Mouse (Mus musculus) embryonic facial prominence, embryonic 11.5 days (tissue): ENCODE measurements at regions not wholly inside any gene's neighbourhood (a gene's known extent, or its start where the extent isn't known, plus 50 kb on each side); places are given as distances from the start of the nearest gene placed in this dataset.

Experiments used
- ATAC-seq: fragments of 200-750 bp; cut with Nextera tagmentation; replicated peaks from 2 replicates; pipeline ENCODE4 v1.8.0; 2017; ENCODE audit warnings: low read depth; ENCODE audit not compliant: insufficient number of reproducible peaks, low FRiP score, low TSS enrichment
- DNase-seq: peaks from one replicate; pipeline ENCODE4 v3.0.0-alpha.2; 2015; ENCODE audit warnings: low spot score
- H3K27ac ChIP-seq: fragments of 300-500 bp; sonication (generic); replicated peaks from 2 replicates; pipeline ENCODE4 v1.5.1; 2014; ENCODE audit warnings: mild to moderate bottlenecking, low read depth, low read length, control low read depth
- H3K27me3 ChIP-seq: fragments of 300-500 bp; sonication (generic); 2 replicates; pipeline ENCODE4 v1.6.1; 2014; ENCODE audit warnings: mild to moderate bottlenecking, low read length, moderate library complexity, mixed read lengths; ENCODE audit not compliant: control insufficient read depth, insufficient read depth
- H3K36me3 ChIP-seq: fragments of 300-500 bp; sonication (generic); replicated peaks from 2 replicates; pipeline ENCODE4 v1.6.1; 2014; ENCODE audit warnings: low read depth, mild to moderate bottlenecking, low read length, moderate library complexity, mixed read lengths; ENCODE audit not compliant: control insufficient read depth, insufficient read depth
- H3K4me1 ChIP-seq: fragments of 300-500 bp; sonication (generic); 2 replicates; pipeline ENCODE4 v1.6.1; 2014; ENCODE audit warnings: low read length, mixed read lengths; ENCODE audit not compliant: control insufficient read depth, insufficient read depth
- H3K4me2 ChIP-seq: fragments of 300-500 bp; sonication (generic); 2 replicates; pipeline ENCODE4 v1.6.1; 2014; ENCODE audit warnings: low read depth, mild to moderate bottlenecking, control low read depth, low read length, moderate library complexity
- H3K4me3 ChIP-seq: fragments of 300-500 bp; sonication (generic); 2 replicates; pipeline ENCODE4 v1.5.1; 2014; ENCODE audit warnings: low read depth, low read length, control low read depth
- H3K9ac ChIP-seq: fragments of 300-500 bp; sonication (generic); replicated peaks from 2 replicates; pipeline ENCODE4 v1.6.1; 2014; ENCODE audit warnings: mild to moderate bottlenecking, control low read depth, low read length
- H3K9me3 ChIP-seq: fragments of 300-500 bp; sonication (generic); replicated peaks from 2 replicates; pipeline ENCODE4 v1.6.1; 2016; ENCODE audit warnings: mild to moderate bottlenecking, low read length, inconsistent platforms, mixed read lengths; ENCODE audit not compliant: control insufficient read depth
- WGBS: fragments of 180-500 bp; shearing (Covaris S2); extraction: QIAGEN DNeasy Blood & Tissue Kit; methylation state at CpG from one replicate; pipeline ENCODE4 v1.1.7; 2014; 5-methylcytosine and 5-hydroxymethylcytosine counted together

DNA sequence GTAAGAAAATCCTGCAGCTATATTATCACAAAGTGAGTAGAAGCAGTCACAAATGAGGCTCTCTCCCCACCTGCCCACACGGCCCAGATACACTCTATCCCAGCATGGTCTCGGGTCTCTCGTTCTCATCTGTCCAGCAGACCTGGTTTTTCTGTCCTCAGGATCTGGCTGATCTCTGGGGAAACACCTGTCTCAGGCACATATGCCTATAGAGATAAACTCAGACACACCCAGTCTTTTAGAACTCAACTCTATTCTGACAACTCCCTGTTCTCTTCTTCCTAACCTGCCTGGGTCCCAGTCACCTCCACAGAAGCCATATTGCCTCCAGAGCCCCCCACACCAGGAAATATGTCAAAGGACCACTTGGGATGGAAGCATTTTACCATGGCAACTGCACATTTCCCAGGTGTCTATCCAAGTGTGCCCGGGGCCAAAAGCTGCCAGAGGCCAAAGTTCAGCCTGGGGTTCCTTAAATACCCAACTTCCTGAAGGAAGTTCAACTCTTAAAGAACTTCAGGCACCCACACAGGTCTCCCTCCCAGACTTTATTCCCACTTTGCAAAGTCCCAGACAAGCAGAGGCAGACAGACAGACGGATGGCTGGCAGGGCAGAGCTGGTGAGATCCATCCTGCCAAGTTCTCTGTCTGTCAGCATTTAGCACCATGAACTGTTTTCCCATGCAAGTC is 279.0 kb downstream of the Cdh26 start:
- Histone ChIP-seq H3K36me3 (no peaks in the 10 kb centered on the region), H3K9ac (no peak overlapping the region), H3K27me3 (no peaks in the 10 kb centered on the region), H3K27ac (no peak overlapping the region), H3K4me2 (no peak overlapping the region), H3K4me1 (no peaks in the 10 kb centered on the region), H3K4me3 (no peak overlapping the region), H3K9me3 (no peaks in the 10 kb centered on the region)
- WGBS, result 52% methylated on average over 5 of the region's 5 CpGs
- DNase-seq, result no peak
- no peak for ATAC-seq

DNA sequence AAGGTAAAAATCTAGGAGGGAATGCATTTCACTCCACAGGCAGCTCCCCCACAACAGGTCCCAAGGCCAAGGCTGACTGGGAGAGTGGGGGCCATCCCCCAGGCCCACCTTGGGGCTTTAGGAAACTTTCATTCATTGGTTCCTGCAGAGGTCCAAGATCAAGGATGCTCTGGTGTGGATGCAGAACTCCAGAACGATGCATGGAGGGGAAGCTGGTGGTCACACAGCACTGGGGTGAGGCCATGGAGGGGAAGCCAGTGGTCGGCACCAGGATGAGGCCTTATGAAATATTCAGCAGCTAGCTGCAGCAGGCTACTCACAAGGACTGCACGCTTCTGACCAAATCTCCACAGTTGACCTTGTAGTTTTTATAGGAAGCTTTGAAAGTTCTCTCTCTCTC is 279.7 kb downstream of the Cdh26 start:
- ATAC-seq (no peak), DNase-seq (no peak)
- Histone ChIP-seq H3K4me1 (no peaks in the 10 kb centered on the region; the same call in 1 of the 2 replicates), H3K4me3 (no peak overlapping the region), H3K36me3 (no peaks in the 10 kb centered on the region), H3K9me3 (no peaks in the 10 kb centered on the region), H3K27me3 (no peaks in the 10 kb centered on the region), H3K9ac (no peak overlapping the region), H3K27ac (no peak overlapping the region), H3K4me2 (no peak overlapping the region)
- 91% methylated on average over 3 of the region's 3 CpGs for WGBS

DNA sequence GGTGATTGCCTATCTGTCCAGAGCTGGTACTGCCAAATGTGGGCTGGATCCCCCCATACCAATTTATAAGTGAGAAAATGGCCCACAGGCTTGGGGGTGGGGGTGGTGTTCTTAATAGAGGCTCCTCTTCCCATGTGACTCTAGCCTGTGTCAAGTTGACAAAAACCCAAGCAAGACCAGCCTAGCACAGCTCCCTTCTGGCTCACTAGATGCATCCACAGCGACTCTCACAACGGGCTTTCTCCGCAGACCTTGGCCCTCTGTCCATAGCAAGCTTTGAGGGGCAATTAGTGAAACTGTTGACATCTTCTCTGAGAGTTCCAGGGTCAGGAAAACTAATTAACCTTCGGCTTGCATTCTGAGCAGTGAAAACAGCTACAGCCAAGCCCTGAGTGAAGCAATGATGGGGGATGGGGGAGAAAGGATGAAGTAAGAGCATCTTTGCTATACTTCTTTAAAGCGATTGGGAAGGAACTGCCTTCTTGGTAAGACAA is 281.3 kb downstream of the Cdh26 start:
- H3K27me3 ChIP-seq, result no peaks in the 10 kb centered on the region
- H3K9ac ChIP-seq, result no peak overlapping the region
- ATAC-seq, result peak; percentile 71; the same call in 1 of the 2 replicates
- no peaks in the 10 kb centered on the region; the same call in 1 of the 2 replicates for H3K4me1 ChIP-seq
- H3K27ac ChIP-seq, result no peak overlapping the region
- no peak for DNase-seq
- no peak overlapping the region for H3K4me3 ChIP-seq
- H3K9me3 ChIP-seq, result no peaks in the 10 kb centered on the region
- no peaks in the 10 kb centered on the region for H3K36me3 ChIP-seq
- 21% methylated on average over 5 of the region's 5 CpGs for WGBS
- H3K4me2 ChIP-seq, result no peak overlapping the region

DNA sequence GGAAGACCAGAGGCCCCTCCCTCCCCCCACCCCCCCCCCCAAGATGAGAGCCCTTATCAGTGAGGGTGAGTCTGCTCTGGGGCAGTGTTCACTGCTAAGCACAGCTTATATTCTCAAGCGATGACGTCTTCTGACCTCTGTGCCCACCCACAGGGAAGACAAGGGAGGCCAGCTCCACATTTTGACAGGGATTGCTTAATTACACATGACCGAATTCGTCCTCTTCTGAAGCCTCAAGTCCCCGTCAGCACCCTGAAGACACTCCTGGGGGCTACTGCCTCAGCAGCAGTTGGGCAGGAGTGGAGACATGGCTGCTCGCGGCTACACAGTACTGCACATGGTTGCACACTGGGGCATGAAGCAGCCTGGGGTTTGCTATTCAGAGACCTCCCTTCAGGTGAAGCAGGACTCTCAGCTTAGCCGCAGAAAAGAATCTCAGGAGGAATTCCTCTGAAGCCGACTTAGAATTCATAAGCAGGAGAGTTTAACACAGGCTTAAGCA is 282.1 kb downstream of the Cdh26 start:
- Histone ChIP-seq H3K4me2 (no peak overlapping the region), H3K9ac (no peak overlapping the region), H3K4me1 (no peaks in the 10 kb centered on the region; the same call in 1 of the 2 replicates), H3K9me3 (no peaks in the 10 kb centered on the region), H3K36me3 (no peaks in the 10 kb centered on the region), H3K27ac (no peak overlapping the region), H3K27me3 (no peaks in the 10 kb centered on the region), H3K4me3 (no peak overlapping the region)
- no peak for DNase-seq
- 52% methylated on average over 9 of the region's 9 CpGs for WGBS
- no peak for ATAC-seq

DNA sequence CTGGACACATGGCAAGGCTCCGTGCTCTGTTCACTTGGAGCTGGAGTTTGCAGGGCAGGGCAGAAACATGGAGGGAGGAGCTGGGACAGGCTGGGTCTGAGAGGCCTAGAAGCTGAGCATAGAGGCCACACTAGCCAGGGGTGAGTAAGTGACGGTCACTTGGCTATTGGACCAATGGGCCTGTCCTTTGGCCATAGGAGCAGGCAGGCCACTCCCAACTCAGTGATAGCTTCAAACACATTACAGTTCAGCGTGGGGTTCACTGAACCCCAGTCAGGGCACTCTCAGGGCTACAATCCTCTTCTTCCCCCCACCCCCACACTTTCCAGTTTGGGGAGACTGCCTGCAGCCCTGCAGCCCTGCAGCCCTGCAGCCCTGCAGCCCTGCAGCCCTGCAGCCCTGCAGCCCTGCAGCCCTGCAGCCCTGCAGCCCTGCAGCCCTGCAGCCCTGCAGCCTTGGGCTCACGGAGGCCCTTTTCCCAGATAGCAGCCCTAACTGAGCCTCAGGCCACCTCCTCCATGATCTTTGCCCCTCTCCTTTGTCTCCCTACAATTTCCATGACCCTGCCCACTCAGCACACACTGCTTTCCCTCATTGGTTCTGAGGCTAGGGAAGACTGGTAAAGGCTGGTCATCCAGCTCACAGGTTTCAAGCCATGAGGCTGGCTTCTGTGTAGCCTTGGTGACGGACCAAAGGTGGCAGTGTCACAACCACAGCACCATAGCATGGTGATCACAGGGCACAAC is 285.3 kb downstream of the Cdh26 start:
- 65% methylated on average over 5 of the region's 5 CpGs for WGBS
- ATAC-seq (no peak), DNase-seq (no peak)
- Histone ChIP-seq H3K4me3 (no peak overlapping the region), H3K9ac (no peak overlapping the region), H3K27ac (no peak overlapping the region), H3K4me2 (no peak overlapping the region), H3K36me3 (no peaks in the 10 kb centered on the region), H3K27me3 (no peaks in the 10 kb centered on the region), H3K4me1 (no peaks in the 10 kb centered on the region; the same call in 1 of the 2 replicates), H3K9me3 (no peaks in the 10 kb centered on the region)

DNA sequence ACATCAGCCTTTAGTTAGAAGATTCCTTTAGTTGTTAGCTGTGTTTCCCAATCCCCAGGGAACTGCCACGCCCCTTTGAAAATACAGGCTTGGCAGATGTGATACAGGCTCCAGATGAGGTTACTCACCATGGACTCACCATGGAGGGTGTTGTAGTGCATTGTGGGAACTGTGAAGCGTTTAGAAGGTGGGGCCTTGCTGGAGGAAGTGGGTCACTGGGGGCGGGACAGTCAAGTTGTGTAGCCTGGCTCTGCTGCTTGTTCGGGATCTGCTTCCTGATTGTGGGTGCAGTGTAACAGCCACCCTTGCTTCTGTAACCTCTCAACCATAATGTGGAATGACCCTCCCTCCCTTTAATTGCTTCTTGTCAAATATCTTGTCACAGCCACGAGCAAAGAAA is 287.7 kb downstream of the Cdh26 start:
- ATAC-seq (no peak), DNase-seq (no peak)
- Histone ChIP-seq H3K27ac (no peak overlapping the region), H3K4me2 (no peak overlapping the region), H3K9me3 (no peaks in the 10 kb centered on the region), H3K27me3 (no peaks in the 10 kb centered on the region), H3K9ac (no peak overlapping the region), H3K4me3 (no peak overlapping the region), H3K36me3 (no peaks in the 10 kb centered on the region), H3K4me1 (no peaks in the 10 kb centered on the region; the same call in 1 of the 2 replicates)
- 76% methylated on average over 5 of the region's 5 CpGs for WGBS

DNA sequence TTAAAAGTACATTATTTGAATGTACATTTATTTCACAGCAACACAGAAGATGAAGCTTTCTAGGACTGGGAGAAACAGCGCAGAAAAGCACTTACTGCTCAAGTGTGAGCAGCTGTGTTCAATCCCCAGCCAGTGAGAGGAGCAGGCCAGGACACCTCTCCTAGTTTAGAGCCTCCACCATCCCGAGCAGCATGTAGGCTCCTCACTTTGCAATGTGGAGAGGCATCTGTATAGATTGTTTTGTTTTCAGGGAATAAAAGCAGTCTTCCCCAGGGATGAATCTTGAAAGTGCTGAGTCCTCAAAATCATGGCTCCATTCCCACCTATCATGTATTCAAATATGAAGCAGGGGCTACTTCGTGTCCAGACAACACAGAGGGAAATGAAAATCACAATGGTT is 293.1 kb downstream of the Cdh26 start:
- H3K4me2 ChIP-seq, result no peak overlapping the region
- no peaks in the 10 kb centered on the region for H3K9me3 ChIP-seq
- H3K36me3 ChIP-seq, result no peaks in the 10 kb centered on the region
- DNase-seq (no peak), ATAC-seq (no peak)
- H3K27me3 ChIP-seq, result no peaks in the 10 kb centered on the region
- no peak overlapping the region for H3K27ac ChIP-seq
- no peak overlapping the region for H3K9ac ChIP-seq
- 55% methylated on average over 3 of the region's 3 CpGs for WGBS
- peaks cover 4% of the 10 kb centered on the region; the same call in 1 of the 2 replicates for H3K4me1 ChIP-seq
- no peak overlapping the region for H3K4me3 ChIP-seq

DNA sequence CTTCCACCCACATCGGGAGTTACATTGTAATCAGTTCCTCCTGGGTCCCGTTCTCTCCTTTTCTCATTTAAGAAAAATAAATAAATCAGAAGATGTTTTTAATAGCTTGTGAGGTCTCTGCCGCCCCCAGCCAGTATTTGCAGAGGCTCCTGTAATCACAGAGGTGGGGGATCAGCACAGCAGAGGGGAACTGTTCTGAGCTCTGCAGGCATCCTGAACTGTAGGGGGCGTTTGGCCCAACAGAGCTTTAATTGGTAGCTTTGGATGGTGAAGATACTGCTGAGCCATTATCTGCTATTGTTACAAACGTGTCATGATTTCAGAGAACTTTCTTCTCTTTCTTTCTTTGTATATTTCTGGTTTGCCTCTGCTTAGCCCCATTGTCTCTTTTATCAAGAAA is 293.9 kb downstream of the Cdh26 start:
- DNase-seq, result peak; percentile 14
- WGBS, result 5% methylated on average over 5 of the region's 5 CpGs
- no peak overlapping the region for H3K27ac ChIP-seq
- ATAC-seq, result no peak
- no peaks in the 10 kb centered on the region for H3K27me3 ChIP-seq
- H3K4me3 ChIP-seq, result no peak overlapping the region
- H3K9me3 ChIP-seq, result no peaks in the 10 kb centered on the region
- peaks cover 5% of the 10 kb centered on the region; the same call in 1 of the 2 replicates for H3K4me1 ChIP-seq
- no peak overlapping the region for H3K4me2 ChIP-seq
- H3K36me3 ChIP-seq, result no peaks in the 10 kb centered on the region
- no peak overlapping the region for H3K9ac ChIP-seq
